Mouse (Mus musculus) adrenal gland, postnatal 25 days (tissue): ENCODE measurements around the gene Sla2. TPM values are rescaled to one million over a fixed set of nuclear protein-coding genes. Genes with fewer than 3 reads are reported as not detected.
"Not testable (repeated sequence)": the region's sequence is repeated elsewhere in the genome, so short reads cannot be mapped to it uniquely, and the experiment has no call there.

Experiments
- DNase-seq: peaks from one replicate; pipeline ENCODE4 v3.0.0; 2021; ENCODE audit warnings: mixed read lengths
- total RNA-seq: library from RNA; stranded (reverse); gene quantifications from 2 replicates; pipeline ENCODE4 v1.2.3, GENCODE M21; 2021

The Sla2 gene
- total RNA-seq, 1 experiment from 2014 or later, result not detected

DNA sequence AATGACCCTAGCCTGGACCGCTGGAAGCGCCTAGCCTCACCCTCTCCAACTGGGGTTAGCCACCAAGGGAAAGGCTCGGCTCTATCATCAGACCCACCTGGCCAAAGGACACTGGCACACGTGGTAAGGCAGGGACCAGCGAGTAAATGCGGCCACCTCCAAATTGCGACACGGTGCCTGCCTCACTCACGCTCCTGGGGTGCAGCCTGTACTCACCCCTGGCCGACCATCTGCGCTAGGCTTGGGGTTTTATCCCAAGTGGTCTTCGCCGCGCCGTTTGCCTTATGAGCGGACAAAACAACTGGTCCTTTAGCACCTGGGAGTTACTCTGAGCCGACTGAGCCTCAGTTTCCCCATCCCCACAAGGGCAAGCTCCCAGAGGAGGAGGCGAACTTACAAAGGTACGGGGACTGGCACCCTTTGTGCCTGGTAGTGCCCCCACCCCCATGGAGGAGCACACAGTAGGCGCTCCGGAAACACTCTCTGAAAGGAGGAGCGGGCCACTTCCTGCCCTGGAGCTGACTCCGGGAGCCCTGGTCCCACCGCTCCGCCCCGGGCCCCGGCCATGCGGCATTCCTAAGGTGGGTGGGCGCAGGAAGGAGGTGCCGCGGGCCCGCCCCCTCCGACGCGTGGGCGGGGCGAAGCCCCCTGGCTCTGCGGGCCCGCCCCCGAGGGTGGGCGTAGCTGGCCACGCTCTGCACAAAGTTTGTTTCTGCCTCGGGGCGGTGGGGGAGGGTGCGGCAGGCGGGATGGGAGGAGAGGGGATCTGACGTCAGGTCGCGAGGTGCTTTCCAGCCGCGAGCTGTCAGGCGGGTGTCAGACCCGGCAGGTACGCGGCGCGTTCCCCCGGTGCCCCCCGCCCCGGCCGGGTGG is 47.4 kb downstream of the Sla2 start, which contains the start of gene Tgif2:
Gene Tgif2 (plus strand): TSS at position 689 of the 873 bp plus-strand sequence.
- DNase-seq, result peak; percentile 62

DNA sequence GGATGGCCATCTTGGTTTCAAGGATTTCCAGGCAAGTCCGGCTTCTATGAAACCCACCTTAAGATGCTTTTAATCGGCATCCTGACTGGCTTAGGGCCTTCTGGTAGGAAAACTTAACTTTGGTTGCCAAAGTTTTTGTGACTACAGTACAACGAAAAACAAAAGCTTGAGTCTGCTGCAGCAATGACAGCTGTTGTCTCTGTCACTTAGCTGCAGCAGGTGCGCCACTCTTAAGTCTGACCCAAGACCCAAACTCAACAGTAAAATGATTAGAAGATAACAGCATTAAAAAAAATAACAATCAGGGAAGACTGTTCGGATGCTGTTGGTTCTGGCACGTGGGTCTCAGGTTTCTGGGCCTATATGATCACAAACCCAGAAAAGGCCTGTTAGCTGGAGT is 48.2 kb downstream of the Sla2 start:
- DNase-seq, result no peak

DNA sequence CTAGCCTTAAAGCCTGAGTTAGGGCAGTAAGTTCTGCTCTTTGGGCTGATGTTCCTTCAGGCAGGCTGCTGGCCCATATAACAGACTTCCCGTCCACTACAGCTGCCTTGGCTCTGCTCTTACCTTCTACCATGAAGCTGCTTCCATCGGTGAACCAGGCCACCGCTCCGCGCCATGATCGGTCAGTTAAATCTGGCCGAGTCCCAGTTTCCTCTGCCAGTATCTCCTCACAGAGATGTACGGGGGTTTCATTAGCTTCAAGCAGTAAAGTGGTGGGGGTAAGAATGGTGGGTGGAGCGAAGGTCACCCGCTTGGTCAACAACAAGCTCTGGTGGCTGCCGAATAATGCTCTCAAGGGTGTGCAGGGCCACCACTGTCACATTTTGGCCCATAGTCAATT is 52.7 kb downstream of the Sla2 start:
- no peak for DNase-seq

DNA sequence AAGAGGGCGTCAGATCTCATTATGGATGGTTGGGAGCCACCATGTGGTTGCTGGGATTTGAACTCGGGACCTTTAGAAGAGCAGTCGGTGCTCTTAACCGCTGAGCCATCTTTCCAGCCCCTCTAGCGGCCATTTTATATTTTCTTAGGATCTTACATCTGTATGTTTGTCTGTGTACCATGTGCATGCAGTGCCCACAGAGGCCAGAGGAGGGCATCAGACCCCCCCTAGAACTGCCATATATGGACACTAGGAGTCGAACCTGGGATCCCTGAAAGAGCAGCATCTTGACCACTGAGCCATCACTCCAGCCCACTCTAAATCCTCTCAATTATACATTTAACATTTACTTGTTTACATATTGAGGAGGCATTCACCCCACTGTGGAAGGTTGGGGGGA is 61.9 kb downstream of the Sla2 start:
- DNase-seq, result not testable (repeated sequence)

Other genes starting within 250 kb of the Sla2 start
- gene Myl9, start 111.8 kb downstream of the Sla2 start, total RNA-seq, result 42.3 and 50.9 TPM in 2 replicates
- 5.5 and 5.8 TPM in 2 replicates for gene Tgif2, start 47.2 kb downstream of the Sla2 start, total RNA-seq
- gene 4930518I15Rik, start 29.2 kb downstream of the Sla2 start, total RNA-seq, result 4.8 and 5.9 TPM in 2 replicates
- gene Rab5if, start 24.1 kb downstream of the Sla2 start, total RNA-seq, result 284 and 313 TPM in 2 replicates
- gene Ndrg3, start 104.9 kb upstream of the Sla2 start, total RNA-seq, result 49.6 and 55.3 TPM in 2 replicates
- 5.9 and 7.8 TPM in 2 replicates for gene Dsn1, start 120.0 kb upstream of the Sla2 start, total RNA-seq
- gene Soga1, start 192.1 kb upstream of the Sla2 start, total RNA-seq, result 45.8 and 49.1 TPM in 2 replicates
- not detected in 2 replicates for gene Tldc2, start 199.9 kb upstream of the Sla2 start, total RNA-seq
- gene Samhd1, start 248.1 kb upstream of the Sla2 start, total RNA-seq, result 18.0 and 26.1 TPM in 2 replicates